Mouse (Mus musculus): ENCODE results near the gene Krt23. TPM values are rescaled to one million over a fixed set of nuclear protein-coding genes. Genes with fewer than 3 reads are reported as not detected.

Krt23 gene
- not detected in 2 replicates for polyA plus RNA-seq (2016; fragmentation: Nextera tagmentation; extraction: Ambion mirVana)

GRCm38 (mm10) chr11:99492733-99493573 lies at the start of gene Krt23:
TSS of gene Krt23 (minus strand) at chr11:99493137.
- 90% methylated on average over 22 of the region's 22 CpGs for WGBS
- no peak within 1 kb of the TSS for H3K27ac ChIP-seq (replicated peaks)
- H3K4me3 ChIP-seq, result no peak within 1 kb of the TSS
- no peaks in the 10 kb centered on the region for H3K9me3 ChIP-seq (replicated peaks)
- no peaks in the 10 kb centered on the region for H3K27me3 ChIP-seq (ENCODE audit: low read depth, poor library complexity, severe bottlenecking)
- peaks cover 17% of the 10 kb centered on the region for H3K4me1 ChIP-seq
- no peak for DNase-seq (ENCODE audit: low spot score)
- H3K36me3 ChIP-seq, result no peaks in the 10 kb centered on the region

GRCm38 (mm10) chr11:99539721-99540120 lies 46.8 kb upstream of the Krt23 start:
- H3K9me3 ChIP-seq (replicated peaks), result no peaks in the 10 kb centered on the region
- no peak for DNase-seq (ENCODE audit: low spot score)
- 85% methylated on average over 9 of the region's 9 CpGs for WGBS

GRCm38 (mm10) chr11:99521288-99521860 lies 28.4 kb upstream of the Krt23 start, which contains the start of gene Krt39:
TSS of gene Krt39 (minus strand) at chr11:99521338.
- WGBS, result 90% methylated on average over 13 of the region's 13 CpGs
- Histone ChIP-seq H3K27me3 (ENCODE audit: low read depth, poor library complexity, severe bottlenecking) (no peaks in the 10 kb centered on the region), H3K36me3 (no peaks in the 10 kb centered on the region), H3K27ac (replicated peaks) (no peak within 1 kb of the TSS), H3K4me1 (no peaks in the 10 kb centered on the region), H3K9me3 (replicated peaks) (no peaks in the 10 kb centered on the region), H3K4me3 (no peak within 1 kb of the TSS)
- no peak for DNase-seq (ENCODE audit: low spot score)

More at GRCm38 (mm10) chr11:99539721-99540120, 46.8 kb upstream of the Krt23 start:
- H3K27me3 ChIP-seq (ENCODE audit: low read depth, poor library complexity, severe bottlenecking), result no peaks in the 10 kb centered on the region
- H3K27ac ChIP-seq (replicated peaks), result no peak overlapping the region
- H3K4me1 ChIP-seq, result no peaks in the 10 kb centered on the region
- H3K4me3 ChIP-seq, result no peak overlapping the region
- H3K36me3 ChIP-seq, result no peaks in the 10 kb centered on the region

GRCm38 (mm10) chr11:99514098-99514497 lies 21.2 kb upstream of the Krt23 start:
- Histone ChIP-seq H3K27ac (replicated peaks) (no peak overlapping the region), H3K9me3 (replicated peaks) (no peaks in the 10 kb centered on the region), H3K27me3 (ENCODE audit: low read depth, poor library complexity, severe bottlenecking) (no peaks in the 10 kb centered on the region), H3K4me1 (no peaks in the 10 kb centered on the region), H3K4me3 (no peak overlapping the region), H3K36me3 (no peaks in the 10 kb centered on the region)
- DNase-seq (ENCODE audit: low spot score), result no peak
- WGBS, result 89% methylated on average over 8 of the region's 8 CpGs

GRCm38 (mm10) chr11:99500095-99500805 lies 7.3 kb upstream of the Krt23 start:
- WGBS, result 85% methylated on average over 9 of the region's 9 CpGs
- no peak for DNase-seq (ENCODE audit: low spot score)
- no peaks in the 10 kb centered on the region for H3K9me3 ChIP-seq (replicated peaks)
- no peaks in the 10 kb centered on the region; the same call in 1 of the 2 replicates for H3K4me1 ChIP-seq
- no peaks in the 10 kb centered on the region for H3K27me3 ChIP-seq (ENCODE audit: low read depth, poor library complexity, severe bottlenecking)
- H3K4me3 ChIP-seq, result no peak overlapping the region
- H3K27ac ChIP-seq (replicated peaks), result no peak overlapping the region
- no peaks in the 10 kb centered on the region for H3K36me3 ChIP-seq

GRCm38 (mm10) chr11:99496460-99496859 lies 3.5 kb upstream of the Krt23 start:
- H3K4me3 ChIP-seq, result no peak overlapping the region
- 0 out of 2 replicates have a peak, but pooled peaks cover 3% of the 10 kb centered on the region for H3K4me1 ChIP-seq
- H3K36me3 ChIP-seq, result no peaks in the 10 kb centered on the region
- no peaks in the 10 kb centered on the region for H3K9me3 ChIP-seq (replicated peaks)
- H3K27ac ChIP-seq (replicated peaks), result no peak overlapping the region
- H3K27me3 ChIP-seq (ENCODE audit: low read depth, poor library complexity, severe bottlenecking), result no peaks in the 10 kb centered on the region
- DNase-seq (ENCODE audit: low spot score), result no peak
- 93% methylated on average over 4 of the region's 4 CpGs for WGBS

GRCm38 (mm10) chr11:99494741-99495140 lies 1.8 kb upstream of the Krt23 start:
- H3K4me1 ChIP-seq, result 0 out of 2 replicates have a peak, but pooled peaks cover 3% of the 10 kb centered on the region
- H3K9me3 ChIP-seq (replicated peaks), result no peaks in the 10 kb centered on the region
- H3K4me3 ChIP-seq, result no peak overlapping the region
- no peaks in the 10 kb centered on the region for H3K27me3 ChIP-seq (ENCODE audit: low read depth, poor library complexity, severe bottlenecking)
- H3K36me3 ChIP-seq, result no peaks in the 10 kb centered on the region
- WGBS, result 94% methylated on average over 4 of the region's 4 CpGs
- H3K27ac ChIP-seq (replicated peaks), result no peak overlapping the region
- DNase-seq (ENCODE audit: low spot score), result no peak

GRCm38 (mm10) chr11:99493574-99493850 lies 575 bp upstream of the Krt23 start:
- Histone ChIP-seq H3K4me1 (peaks cover 16% of the 10 kb centered on the region), H3K9me3 (replicated peaks) (no peaks in the 10 kb centered on the region), H3K27ac (replicated peaks) (no peak overlapping the region), H3K27me3 (ENCODE audit: low read depth, poor library complexity, severe bottlenecking) (no peaks in the 10 kb centered on the region), H3K4me3 (no peak overlapping the region), H3K36me3 (no peaks in the 10 kb centered on the region)
- WGBS, result 71% methylated on average over 5 of the region's 5 CpGs
- DNase-seq (ENCODE audit: low spot score), result no peak

- H3K27me3 ChIP-seq (ENCODE audit: low read depth, poor library complexity, severe bottlenecking), result no peaks in the 10 kb centered on the region
- H3K36me3 ChIP-seq, result no peaks in the 10 kb centered on the region
- DNase-seq (ENCODE audit: low spot score), result no peak
- H3K4me3 ChIP-seq, result no peak overlapping the region
- H3K4me1 ChIP-seq, result peaks cover 17% of the 10 kb centered on the region
- no peaks in the 10 kb centered on the region for H3K9me3 ChIP-seq (replicated peaks)
- no peak overlapping the region for H3K27ac ChIP-seq (replicated peaks)
- WGBS, result 90% methylated on average over 8 of the region's 8 CpGs
Observed at GRCm38 (mm10) chr11:99491040-99491439, 1.9 kb downstream of the Krt23 start.

- no peak overlapping the region for H3K27ac ChIP-seq (replicated peaks)
- no peak overlapping the region for H3K4me3 ChIP-seq
- no peaks in the 10 kb centered on the region for H3K27me3 ChIP-seq (ENCODE audit: low read depth, poor library complexity, severe bottlenecking)
- H3K9me3 ChIP-seq (replicated peaks), result no peaks in the 10 kb centered on the region
- H3K4me1 ChIP-seq, result peaks cover 17% of the 10 kb centered on the region
- DNase-seq (ENCODE audit: low spot score), result no peak
- H3K36me3 ChIP-seq, result no peaks in the 10 kb centered on the region
- 79% methylated on average over 4 of the region's 4 CpGs for WGBS
Observed at GRCm38 (mm10) chr11:99490624-99491023, 2.3 kb downstream of the Krt23 start.

- Histone ChIP-seq H3K9me3 (replicated peaks) (no peaks in the 10 kb centered on the region), H3K4me1 (peaks cover 17% of the 10 kb centered on the region), H3K36me3 (no peaks in the 10 kb centered on the region), H3K4me3 (no peak overlapping the region), H3K27me3 (ENCODE audit: low read depth, poor library complexity, severe bottlenecking) (no peaks in the 10 kb centered on the region), H3K27ac (replicated peaks) (no peak overlapping the region)
- WGBS, result 50% methylated on average over 3 of the region's 3 CpGs
- no peak for DNase-seq (ENCODE audit: low spot score)
Observed at GRCm38 (mm10) chr11:99489233-99489632, 3.7 kb downstream of the Krt23 start.

- no peak for DNase-seq (ENCODE audit: low spot score)
- H3K36me3 ChIP-seq, result no peaks in the 10 kb centered on the region
- no peak overlapping the region for H3K27ac ChIP-seq (replicated peaks)
- no peak overlapping the region for H3K4me3 ChIP-seq
- H3K9me3 ChIP-seq (replicated peaks), result no peaks in the 10 kb centered on the region
- 79% methylated on average over 3 of the region's 3 CpGs for WGBS
- no peaks in the 10 kb centered on the region for H3K27me3 ChIP-seq (ENCODE audit: low read depth, poor library complexity, severe bottlenecking)
- H3K4me1 ChIP-seq, result no peaks in the 10 kb centered on the region
Observed at GRCm38 (mm10) chr11:99474981-99475380, 18.0 kb downstream of the Krt23 start.

GRCm38 (mm10) chr11:99473433-99473832 lies 19.5 kb downstream of the Krt23 start:
- Histone ChIP-seq H3K27me3 (ENCODE audit: low read depth, poor library complexity, severe bottlenecking) (no peaks in the 10 kb centered on the region), H3K36me3 (no peaks in the 10 kb centered on the region), H3K9me3 (replicated peaks) (no peaks in the 10 kb centered on the region), H3K4me1 (no peaks in the 10 kb centered on the region), H3K4me3 (no peak overlapping the region), H3K27ac (replicated peaks) (no peak overlapping the region)
- 84% methylated on average over 6 of the region's 6 CpGs for WGBS
- no peak for DNase-seq (ENCODE audit: low spot score)
